Mouse (Mus musculus) kidney, embryonic 15.5 days (tissue): ENCODE data around the gene Ppp1r14b. TPM values are rescaled to one million over a fixed set of nuclear protein-coding genes. Genes with fewer than 3 reads are reported as not detected.

Source experiments
- ATAC-seq: fragments of 200-750 bp; cut with Nextera tagmentation; replicated peaks from 2 replicates; pipeline ENCODE4 v1.8.0; 2017; ENCODE audit warnings: moderate TSS enrichment; ENCODE audit not compliant: low FRiP score
- H3K27ac ChIP-seq: fragments of 300-500 bp; sonication (generic); 2 replicates; pipeline ENCODE4 v1.5.1; 2015; ENCODE audit warnings: mild to moderate bottlenecking, inconsistent platforms
- H3K27me3 ChIP-seq: fragments of 300-500 bp; sonication (generic); 2 replicates; pipeline ENCODE4 v1.6.1; 2015; ENCODE audit warnings: inconsistent platforms
- H3K36me3 ChIP-seq: fragments of 300-500 bp; sonication (generic); 2 replicates; pipeline ENCODE4 v1.6.1; 2015; ENCODE audit warnings: inconsistent platforms
- H3K4me1 ChIP-seq: fragments of 300-500 bp; sonication (generic); 2 replicates; pipeline ENCODE4 v1.6.1; 2015; ENCODE audit warnings: inconsistent platforms
- H3K4me2 ChIP-seq: fragments of 300-500 bp; sonication (generic); 2 replicates; pipeline ENCODE4 v1.6.1; 2015; ENCODE audit warnings: moderate library complexity, mild to moderate bottlenecking, inconsistent platforms
- H3K4me3 ChIP-seq: fragments of 300-500 bp; sonication (generic); replicated peaks from 2 replicates; pipeline ENCODE4 v1.5.1; 2015; ENCODE audit warnings: mild to moderate bottlenecking, inconsistent platforms
- H3K9ac ChIP-seq: fragments of 300-500 bp; sonication (generic); 2 replicates; pipeline ENCODE4 v1.6.1; 2015; ENCODE audit warnings: mild to moderate bottlenecking, inconsistent platforms
- H3K9me3 ChIP-seq: fragments of 300-500 bp; sonication (generic); replicated peaks from 2 replicates; pipeline ENCODE4 v1.6.1; 2016; ENCODE audit warnings: inconsistent platforms
- WGBS: fragments of 180-500 bp; shearing (Covaris S2); methylation state at CpG from one replicate; pipeline ENCODE4 v1.1.7; 2015; ENCODE audit warnings: mixed read lengths; 5-methylcytosine and 5-hydroxymethylcytosine counted together
- polyA plus RNA-seq: library from polyadenylated mRNA; unstranded; fragments of >200 nt; fragmentation: Nextera tagmentation; extraction: Ambion mirVana; gene quantifications from 2 replicates; pipeline ENCODE4 v1.2.1, GENCODE M21; 2015

Gene Ppp1r14b
- polyA plus RNA-seq, result 139 and 160 TPM in 2 replicates

DNA sequence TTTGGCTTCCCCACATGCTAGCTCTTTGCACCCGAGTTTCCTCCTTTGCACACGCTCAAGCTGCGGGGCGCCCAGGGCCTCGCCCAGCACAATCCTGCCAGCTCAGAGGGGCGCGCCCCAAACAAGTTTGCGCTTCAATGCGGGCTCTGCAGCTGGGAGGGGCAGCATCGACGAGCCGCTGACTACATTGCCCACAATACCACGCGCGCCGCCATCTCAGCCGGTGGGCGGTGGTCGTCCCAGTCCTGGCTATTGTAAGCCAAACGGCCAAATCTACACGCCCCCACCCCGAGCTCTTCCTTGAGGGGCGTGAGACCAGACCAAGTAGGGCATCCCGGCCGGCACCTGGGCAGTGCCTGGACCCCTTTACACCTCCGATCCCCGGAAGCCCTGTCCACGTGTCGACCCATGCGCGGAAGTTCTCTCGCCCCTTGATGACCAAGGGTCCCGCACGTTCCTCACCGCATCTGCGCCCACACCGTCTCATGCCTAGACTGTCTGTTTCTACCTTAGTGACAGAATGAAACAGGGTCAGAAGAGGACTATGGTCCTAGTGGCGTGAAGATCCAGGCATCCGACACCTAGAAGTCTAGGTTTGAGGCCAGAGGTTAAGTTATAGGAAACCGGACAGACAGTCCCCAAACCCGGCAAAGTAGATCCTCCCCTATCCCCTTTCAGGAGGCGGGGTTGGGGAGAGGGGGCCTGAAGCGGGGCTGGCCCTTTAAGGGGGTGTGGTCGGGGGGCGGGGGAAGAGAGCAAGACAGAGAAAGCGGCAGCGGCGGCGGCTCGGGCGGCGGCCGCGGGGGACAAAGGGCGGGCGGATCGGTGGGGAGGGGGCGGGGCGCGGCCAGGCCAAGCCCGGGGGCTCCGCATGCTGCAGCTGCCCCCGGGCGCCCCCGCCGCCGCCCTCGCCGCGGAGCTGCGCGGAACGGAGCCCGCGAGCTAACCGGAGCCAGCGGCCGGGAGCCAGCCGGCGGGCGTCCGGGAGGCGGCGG, at the start of gene Ppp1r14b:
Gene Ppp1r14b, plus strand, starts transcription at position 758 of the 995 bp plus-strand sequence.
- under 1% methylated on average over 62 of the region's 84 CpGs for WGBS
- peak; percentile 69 for ATAC-seq
- no peaks in the 10 kb centered on the region for H3K9me3 ChIP-seq
- peak within 1 kb of the TSS; percentile 62 for H3K4me3 ChIP-seq
- peak within 1 kb of the TSS; percentile 84 for H3K4me2 ChIP-seq
- peak within 1 kb of the TSS; percentile 94 for H3K27ac ChIP-seq
- no peaks in the 10 kb centered on the region for H3K27me3 ChIP-seq
- peaks cover 19% of the 10 kb centered on the region for H3K36me3 ChIP-seq
- peaks cover 72% of the 10 kb centered on the region for H3K4me1 ChIP-seq
- peak within 1 kb of the TSS; percentile 66 for H3K9ac ChIP-seq

DNA sequence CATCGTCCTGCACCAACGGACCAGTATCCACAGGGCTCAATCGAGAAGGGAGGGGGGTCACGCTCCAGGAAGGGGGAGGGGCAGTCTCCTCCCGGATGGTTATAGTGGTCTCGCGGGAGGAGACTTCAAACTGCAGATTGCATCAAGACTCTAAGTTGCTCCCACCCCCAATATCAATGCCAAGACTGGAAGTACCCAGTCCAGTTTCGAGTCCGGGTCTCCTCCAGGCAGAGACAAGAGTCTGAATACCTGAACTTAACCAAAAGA, 49.5 kb upstream of the Ppp1r14b start, which contains the start of gene Catsperz:
Gene Catsperz, minus strand, starts transcription at position 74 of the 267 bp plus-strand sequence.
- peak within 1 kb of the TSS; percentile 33 for H3K4me3 ChIP-seq
- peak within 1 kb of the TSS; percentile 31 for H3K9ac ChIP-seq
- H3K9me3 ChIP-seq, result no peaks in the 10 kb centered on the region
- H3K27me3 ChIP-seq, result peaks cover 75% of the 10 kb centered on the region
- no peaks in the 10 kb centered on the region for H3K36me3 ChIP-seq
- H3K27ac ChIP-seq, result no peak within 1 kb of the TSS
- H3K4me2 ChIP-seq, result peak within 1 kb of the TSS; percentile 56
- ATAC-seq, result no peak
- peaks cover 50% of the 10 kb centered on the region for H3K4me1 ChIP-seq
- 3% methylated on average over 9 of the region's 9 CpGs for WGBS

DNA sequence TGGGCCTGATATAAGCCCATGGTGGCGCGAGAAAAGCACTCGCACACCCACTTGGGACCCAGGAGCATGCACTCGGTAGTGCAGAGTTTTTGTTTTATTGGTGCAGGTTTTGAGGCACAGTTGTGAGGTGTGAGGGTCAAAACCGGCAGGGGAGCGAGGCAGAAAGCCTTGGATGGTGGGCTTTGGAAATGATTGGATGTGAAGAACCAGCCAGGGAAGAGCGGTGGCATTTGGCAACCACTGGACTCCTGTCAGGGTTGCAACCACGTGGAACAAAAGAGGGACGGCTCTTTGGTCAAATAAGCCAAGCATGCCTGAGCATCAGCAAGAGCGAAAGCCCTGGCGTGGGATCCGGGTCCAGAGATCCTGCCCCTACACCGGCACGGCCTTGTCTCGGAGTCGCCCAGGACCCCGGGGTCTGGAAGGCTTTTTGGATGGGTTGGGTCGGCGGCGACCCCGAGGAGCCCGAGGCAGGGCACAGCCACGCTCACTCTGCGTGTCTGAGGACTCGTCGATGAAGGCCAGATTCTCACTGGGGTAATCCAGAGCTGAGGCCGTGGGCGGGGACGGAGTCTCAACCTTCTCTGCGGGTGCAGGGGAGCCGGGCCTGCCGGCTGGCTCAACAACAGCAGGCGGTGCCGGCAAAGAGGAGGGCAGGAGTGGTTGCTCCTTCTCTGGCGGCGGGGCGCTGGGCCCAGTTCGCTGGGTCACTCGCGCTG, 49.0 kb upstream of the Ppp1r14b start:
- Histone ChIP-seq H3K27ac (no peak overlapping the region), H3K4me3 (peak overlapping the region; percentile 33), H3K4me1 (peaks cover 45% of the 10 kb centered on the region), H3K27me3 (peaks cover 80% of the 10 kb centered on the region), H3K9me3 (no peaks in the 10 kb centered on the region), H3K4me2 (peak overlapping the region; percentile 56), H3K9ac (0 out of 2 replicates have a peak overlapping the region, but pooled peaks have one; percentile 31), H3K36me3 (no peaks in the 10 kb centered on the region)
- ATAC-seq, result no peak
- WGBS, result 9% methylated on average over 40 of the region's 40 CpGs

DNA sequence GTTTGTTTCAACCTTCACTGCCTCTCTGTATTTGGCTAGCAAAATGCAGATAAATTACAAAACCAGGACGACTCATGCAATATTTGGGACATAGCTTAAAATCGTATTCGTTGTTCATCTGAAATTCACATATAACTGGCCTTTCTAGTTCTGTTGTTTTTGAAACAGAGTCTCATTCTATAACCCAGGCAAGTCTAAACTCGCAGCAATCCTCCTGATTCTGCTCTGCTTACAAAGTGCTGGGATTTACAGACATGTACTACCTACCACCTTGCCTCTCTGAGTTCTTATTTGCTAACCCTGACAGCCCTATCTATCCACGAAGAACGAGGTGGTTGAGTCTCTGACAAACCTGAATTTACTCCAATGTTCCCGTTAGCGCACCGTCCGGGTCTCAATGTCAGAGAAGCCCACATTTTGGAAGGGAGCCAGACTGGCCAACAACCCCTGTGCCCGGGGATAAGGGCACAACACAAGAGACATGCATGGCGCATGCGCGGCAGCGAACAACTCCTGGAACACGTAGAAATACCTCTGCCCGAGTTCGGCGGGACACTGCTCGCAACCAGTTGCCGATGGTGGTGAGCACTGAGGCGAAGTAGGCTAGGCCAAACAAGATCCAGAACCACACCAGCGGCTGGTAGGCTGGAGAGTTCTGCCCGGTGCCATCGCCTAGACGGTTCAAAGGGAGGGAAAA, 48.1 kb upstream of the Ppp1r14b start:
- H3K27ac ChIP-seq, result no peak overlapping the region
- ATAC-seq, result no peak
- no peak overlapping the region for H3K9ac ChIP-seq
- no peaks in the 10 kb centered on the region for H3K36me3 ChIP-seq
- H3K9me3 ChIP-seq, result no peaks in the 10 kb centered on the region
- peak overlapping the region; percentile 39 for H3K4me2 ChIP-seq
- WGBS, result 10% methylated on average over 26 of the region's 26 CpGs
- peaks cover 41% of the 10 kb centered on the region for H3K4me1 ChIP-seq
- H3K27me3 ChIP-seq, result peaks cover 89% of the 10 kb centered on the region
- peak overlapping the region; percentile 24 for H3K4me3 ChIP-seq

DNA sequence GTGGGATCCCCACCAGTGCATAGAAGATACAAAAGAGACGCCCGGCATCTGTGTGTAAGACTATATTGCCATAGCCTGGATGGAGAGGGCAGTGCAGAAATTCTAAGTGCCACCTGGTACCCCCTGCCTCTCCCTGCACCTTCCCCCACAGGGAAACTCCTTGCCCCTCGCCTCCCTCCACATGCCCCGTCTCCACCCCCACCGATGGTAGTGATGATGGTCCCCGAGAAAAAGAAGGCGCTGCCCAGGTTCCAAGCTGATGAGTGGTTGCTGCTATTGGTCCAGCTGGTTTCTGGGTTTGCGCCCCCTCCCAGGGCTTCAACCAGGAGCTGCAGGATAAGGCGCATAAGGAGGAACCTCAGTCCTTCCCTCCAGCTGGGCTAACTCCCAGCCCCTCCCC, 46.7 kb upstream of the Ppp1r14b start:
- H3K27me3 ChIP-seq, result peaks cover 97% of the 10 kb centered on the region
- H3K9ac ChIP-seq, result no peak overlapping the region
- no peaks in the 10 kb centered on the region for H3K36me3 ChIP-seq
- peaks cover 34% of the 10 kb centered on the region for H3K4me1 ChIP-seq
- no peak overlapping the region for H3K4me2 ChIP-seq
- H3K27ac ChIP-seq, result no peak overlapping the region
- no peak overlapping the region for H3K4me3 ChIP-seq
- H3K9me3 ChIP-seq, result no peaks in the 10 kb centered on the region
- 15% methylated on average over 9 of the region's 9 CpGs for WGBS
- no peak for ATAC-seq

DNA sequence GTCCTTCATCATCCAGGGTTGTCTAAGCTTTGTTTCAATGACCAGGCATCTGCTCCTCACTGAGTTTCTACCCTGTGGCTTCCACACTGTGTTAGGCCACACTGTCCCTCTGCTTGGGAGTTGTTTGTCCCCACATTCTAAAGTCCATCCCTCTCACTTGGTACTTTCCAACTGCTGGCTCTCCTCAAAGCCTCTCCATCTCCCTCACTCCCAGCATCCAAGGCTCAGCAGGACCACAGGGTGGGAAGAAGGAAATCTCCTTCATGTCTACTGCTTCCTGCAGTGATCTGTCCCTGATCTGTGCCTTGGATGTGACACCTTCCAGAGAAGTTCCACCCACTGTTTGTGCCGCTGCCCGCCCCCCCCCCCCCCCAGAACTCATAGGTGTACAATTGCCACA, 43.8 kb upstream of the Ppp1r14b start:
- H3K36me3 ChIP-seq, result no peaks in the 10 kb centered on the region
- ATAC-seq, result no peak
- peaks cover 97% of the 10 kb centered on the region for H3K27me3 ChIP-seq
- H3K9me3 ChIP-seq, result no peaks in the 10 kb centered on the region
- 0% methylated on average over 2 of the region's 2 CpGs for WGBS
- H3K4me1 ChIP-seq, result peaks cover 33% of the 10 kb centered on the region
- no peak overlapping the region for H3K27ac ChIP-seq
- H3K4me3 ChIP-seq, result no peak overlapping the region
- H3K9ac ChIP-seq, result no peak overlapping the region
- H3K4me2 ChIP-seq, result no peak overlapping the region

DNA sequence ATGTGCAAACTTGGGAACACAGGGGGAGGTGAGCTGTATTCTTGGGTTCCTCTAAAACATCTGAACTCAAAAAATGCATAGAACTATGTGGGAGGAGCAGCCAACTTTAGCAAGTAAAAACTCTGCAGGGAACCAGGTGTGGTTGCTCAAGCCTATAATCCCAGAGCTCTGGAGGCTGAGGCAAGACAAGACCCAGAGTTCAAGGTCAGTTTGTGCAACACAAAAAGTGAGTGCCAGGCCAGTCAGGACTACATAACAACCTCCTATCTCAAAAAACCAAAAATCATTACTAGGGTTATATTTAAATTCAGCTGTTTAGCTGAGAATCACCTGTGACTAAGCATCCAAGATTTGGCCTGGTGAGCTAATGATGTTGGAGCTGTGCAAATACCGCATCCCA, 42.8 kb upstream of the Ppp1r14b start:
- H3K9me3 ChIP-seq, result no peaks in the 10 kb centered on the region
- peaks cover 24% of the 10 kb centered on the region for H3K4me1 ChIP-seq
- no peaks in the 10 kb centered on the region for H3K36me3 ChIP-seq
- no peak overlapping the region for H3K4me2 ChIP-seq
- H3K27me3 ChIP-seq, result peaks cover 91% of the 10 kb centered on the region
- no peak for ATAC-seq
- 41% methylated on average over 1 of the region's 1 CpGs for WGBS
- H3K4me3 ChIP-seq, result no peak overlapping the region
- H3K27ac ChIP-seq, result no peak overlapping the region
- no peak overlapping the region for H3K9ac ChIP-seq

DNA sequence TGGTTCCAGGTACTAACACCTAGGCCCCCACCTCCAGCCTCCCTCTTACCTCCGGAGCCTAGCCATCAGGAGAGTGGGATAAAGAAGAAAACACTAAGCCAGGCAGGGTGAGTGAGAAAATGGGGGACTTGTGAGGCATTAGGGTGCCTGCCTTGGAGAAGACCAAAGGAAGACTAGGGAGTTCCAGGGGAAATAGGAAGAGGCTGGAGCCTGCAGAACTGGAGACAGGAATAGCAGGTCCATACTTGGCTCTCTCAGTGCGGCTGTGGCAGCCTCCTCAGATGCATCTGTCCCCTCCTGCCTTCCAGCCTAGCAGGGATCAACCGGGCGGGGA, 41.7 kb upstream of the Ppp1r14b start:
- Histone ChIP-seq H3K36me3 (no peaks in the 10 kb centered on the region), H3K27me3 (peaks cover 81% of the 10 kb centered on the region), H3K4me3 (peak overlapping the region; percentile 46), H3K4me2 (peak overlapping the region; percentile 84), H3K4me1 (peaks cover 21% of the 10 kb centered on the region), H3K9ac (no peak overlapping the region), H3K27ac (no peak overlapping the region), H3K9me3 (no peaks in the 10 kb centered on the region)
- ATAC-seq, result no peak; the same call in 1 of the 2 replicates
- WGBS, result 37% methylated on average over 4 of the region's 4 CpGs

DNA sequence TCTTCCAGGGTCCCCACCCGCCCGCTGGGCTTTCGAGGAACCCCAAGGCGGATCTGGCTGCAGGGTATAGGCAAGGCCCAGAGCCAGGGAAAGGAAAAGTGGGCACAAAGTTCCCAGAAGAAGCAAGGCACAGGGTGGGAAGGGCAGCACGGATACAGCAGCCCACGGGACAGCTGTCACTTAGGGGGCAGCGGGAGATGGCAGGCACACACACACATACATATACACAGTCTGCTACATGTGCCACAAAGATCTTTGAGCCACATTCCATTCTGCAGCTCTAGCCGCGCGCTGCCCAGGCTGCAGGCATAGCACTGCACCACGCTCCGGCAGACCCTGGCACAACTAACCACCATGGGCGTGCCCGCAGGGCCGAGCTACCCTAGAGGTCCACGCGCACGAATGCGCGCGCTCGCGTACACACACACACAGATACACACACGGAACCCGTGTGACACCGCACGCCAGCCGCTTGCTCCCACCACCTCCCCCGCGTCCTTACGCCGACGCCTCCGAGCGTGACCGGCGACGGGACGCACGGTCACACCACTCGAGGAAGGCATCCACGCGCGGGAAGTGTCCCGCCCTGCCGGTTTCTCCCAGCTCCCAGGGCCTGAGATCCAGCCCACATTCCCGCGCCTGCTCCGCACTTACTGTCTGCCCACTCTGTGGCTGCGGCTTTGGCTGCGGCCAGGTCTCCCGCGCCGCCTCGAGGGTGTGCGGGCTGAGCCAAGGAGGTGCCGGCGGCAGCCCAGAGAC, 41.2 kb upstream of the Ppp1r14b start:
- Histone ChIP-seq H3K9ac (peak overlapping the region; percentile 27), H3K36me3 (no peaks in the 10 kb centered on the region), H3K4me1 (peaks cover 24% of the 10 kb centered on the region), H3K27me3 (peaks cover 75% of the 10 kb centered on the region), H3K4me3 (peak overlapping the region; percentile 46), H3K4me2 (peak overlapping the region; percentile 84), H3K9me3 (no peaks in the 10 kb centered on the region), H3K27ac (no peak overlapping the region)
- peak; percentile 44; the same call in 1 of the 2 replicates for ATAC-seq
- 3% methylated on average over 57 of the region's 58 CpGs for WGBS

DNA sequence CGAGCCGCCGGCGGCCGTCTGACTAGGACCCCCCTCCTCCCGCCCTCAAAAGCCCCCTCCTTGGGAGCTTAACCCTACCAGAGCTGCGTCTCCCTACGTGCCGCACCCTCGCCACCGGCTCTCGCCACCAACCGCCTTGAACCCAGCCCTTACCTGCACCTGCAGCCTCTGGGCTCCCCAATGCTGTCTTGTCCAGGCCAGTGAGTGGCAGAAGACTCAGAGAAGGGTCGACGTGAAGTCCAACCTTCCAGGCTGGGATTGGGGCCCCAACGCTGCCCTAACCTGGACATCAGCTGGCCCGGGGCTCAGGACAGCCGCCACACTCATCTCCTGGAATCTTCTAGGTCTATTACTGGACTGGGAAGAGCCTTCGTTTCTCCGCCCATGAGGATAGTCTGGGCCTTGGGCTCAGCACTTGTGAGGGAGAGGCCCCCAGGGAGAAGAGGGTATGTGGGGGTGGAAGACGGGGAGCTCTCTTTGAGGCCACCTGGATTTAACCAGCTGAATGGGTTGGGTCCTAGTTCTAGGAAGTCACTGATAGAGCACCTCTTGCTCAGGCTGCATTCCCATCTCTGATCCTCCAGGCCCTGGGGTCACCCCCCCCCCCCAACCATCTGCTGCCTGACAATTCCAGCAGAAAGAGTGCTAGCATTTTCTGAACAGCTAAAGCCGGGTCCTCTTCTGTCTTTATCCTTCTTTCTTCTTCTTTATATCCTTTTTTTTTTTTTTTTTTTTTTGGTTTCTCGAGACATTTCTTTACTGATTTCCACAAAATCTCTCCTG, 40.4 kb upstream of the Ppp1r14b start, which contains the start of gene Kcnk4:
Gene Kcnk4, minus strand, starts transcription at position 321 of the 783 bp plus-strand sequence.
- H3K4me1 ChIP-seq, result peaks cover 24% of the 10 kb centered on the region
- H3K27me3 ChIP-seq, result peaks cover 68% of the 10 kb centered on the region
- no peak for ATAC-seq
- peak within 1 kb of the TSS; percentile 46 for H3K4me3 ChIP-seq
- no peak within 1 kb of the TSS for H3K27ac ChIP-seq
- no peaks in the 10 kb centered on the region for H3K36me3 ChIP-seq
- peak within 1 kb of the TSS; percentile 27 for H3K9ac ChIP-seq
- peak within 1 kb of the TSS; percentile 84 for H3K4me2 ChIP-seq
- H3K9me3 ChIP-seq, result no peaks in the 10 kb centered on the region
- 9% methylated on average over 23 of the region's 23 CpGs for WGBS

DNA sequence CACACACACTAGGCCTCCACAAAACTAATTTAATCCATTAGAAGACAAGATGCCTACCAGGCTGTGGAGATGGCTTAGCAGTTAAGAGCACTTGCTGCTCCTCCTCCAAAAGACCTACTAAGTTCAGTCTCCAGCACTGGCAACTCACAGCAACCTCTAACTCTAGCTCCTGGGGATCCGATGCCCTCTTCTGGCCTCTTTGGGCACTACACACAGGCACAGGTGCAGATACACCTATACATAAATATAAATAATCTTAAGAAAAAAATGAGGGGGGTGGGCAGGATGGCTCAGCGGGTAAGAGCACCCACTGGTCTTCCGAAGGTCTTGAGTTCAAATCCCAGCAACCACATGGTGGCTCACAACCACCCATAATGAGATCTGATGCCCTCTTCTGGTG, 38.5 kb upstream of the Ppp1r14b start:
- Histone ChIP-seq H3K27ac (no peak overlapping the region), H3K27me3 (peaks cover 51% of the 10 kb centered on the region), H3K4me3 (no peak overlapping the region), H3K4me1 (peaks cover 38% of the 10 kb centered on the region), H3K9me3 (no peaks in the 10 kb centered on the region), H3K4me2 (no peak overlapping the region), H3K9ac (no peak overlapping the region), H3K36me3 (no peaks in the 10 kb centered on the region)
- ATAC-seq, result no peak
- WGBS, result 26% methylated on average over 3 of the region's 3 CpGs
